Mouse (Mus musculus) urinary bladder, postnatal 25 days (tissue): Measurements from ENCODE around the gene Dyrk1b.
"Not testable (repeated sequence)": the region's sequence is repeated elsewhere in the genome, so short reads cannot be mapped to it uniquely, and the experiment has no call there.

Source experiments
- DNase-seq: peaks from one replicate; pipeline ENCODE4 v3.0.0; 2022; ENCODE audit warnings: low spot score

The Dyrk1b gene

DNA sequence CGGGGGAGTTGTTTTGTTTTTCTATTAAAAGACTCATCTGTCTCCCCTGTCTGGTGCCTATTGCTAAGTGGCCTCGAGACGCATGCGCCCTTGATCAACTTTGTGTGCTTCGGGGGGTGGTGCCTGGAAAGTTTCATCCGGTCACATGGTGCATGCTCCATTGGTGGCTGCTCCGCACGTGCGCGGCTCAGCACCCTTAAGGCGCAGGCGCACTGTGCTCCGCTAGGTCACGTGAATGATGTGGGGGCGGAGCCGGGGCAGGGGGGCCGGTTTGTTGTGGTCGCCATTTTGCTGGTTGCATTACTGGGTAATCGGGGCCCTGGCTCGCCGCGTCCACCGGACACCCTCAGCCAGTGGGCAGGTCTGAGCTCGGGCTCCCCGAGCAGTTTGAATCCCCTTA lies at the start of gene Dyrk1b:
Dyrk1b (plus strand) TSS at position 242 of the 400 bp plus-strand sequence.
- DNase-seq: peak; percentile 97

DNA sequence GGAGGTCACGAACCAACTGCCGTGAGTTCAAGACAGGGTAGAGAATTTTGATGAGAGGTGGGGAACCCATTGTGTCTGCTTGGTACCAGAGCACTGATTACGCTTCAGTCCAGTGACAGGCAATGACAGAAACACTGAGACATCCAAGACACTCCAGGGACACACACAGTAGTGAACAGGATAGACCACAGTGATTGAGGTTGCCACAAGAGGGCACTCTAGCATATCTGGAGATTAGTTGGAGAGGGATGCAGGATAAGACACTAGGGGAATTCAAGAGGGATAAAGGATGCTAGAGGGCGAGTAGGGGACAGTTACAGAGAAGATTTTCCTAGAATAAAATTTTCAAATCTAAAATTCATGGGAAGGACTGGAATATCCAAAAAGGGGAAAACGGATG lies 41.7 kb upstream of the Dyrk1b start:
- DNase-seq: peak; percentile 33

DNA sequence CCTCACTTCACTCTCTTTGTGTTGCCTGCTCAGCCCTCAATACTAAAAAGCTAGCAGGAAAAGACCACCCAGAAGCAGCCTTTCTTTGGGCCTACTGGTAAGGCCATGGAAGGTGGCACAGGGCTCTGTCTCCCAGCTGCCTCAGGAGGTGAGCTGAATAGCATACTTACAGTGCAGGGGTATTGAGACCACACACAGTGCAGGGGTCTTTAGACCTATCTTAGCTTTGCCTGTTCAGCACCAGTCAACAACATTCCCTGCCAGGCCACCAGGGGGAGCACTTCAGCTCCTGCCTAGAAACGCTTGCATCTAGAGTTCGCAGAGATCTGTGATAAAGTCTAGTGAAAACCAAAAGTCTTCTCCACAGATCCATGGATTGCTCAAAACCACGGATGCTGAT lies 31.0 kb upstream of the Dyrk1b start:
- DNase-seq: peak; percentile 75

DNA sequence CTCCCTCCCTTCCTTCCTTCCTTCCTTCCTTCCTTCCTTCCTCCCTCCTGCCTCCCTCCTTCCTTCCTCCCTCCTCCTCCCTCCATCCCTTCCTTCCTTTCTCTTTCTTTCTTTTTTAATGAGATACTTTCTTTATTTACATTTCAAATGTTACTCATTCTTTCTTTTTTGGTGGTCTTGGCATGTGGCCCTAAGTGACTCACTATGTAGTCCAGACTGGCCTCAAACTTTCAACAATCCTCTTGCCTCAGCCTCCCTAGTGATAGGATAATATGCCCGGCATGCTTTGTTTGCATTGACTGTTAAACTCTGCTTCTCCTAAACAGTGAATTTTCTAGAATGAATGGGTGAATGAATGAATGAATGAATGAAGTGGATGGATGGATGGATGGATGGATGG lies 29.4 kb upstream of the Dyrk1b start:
- DNase-seq: no peak

DNA sequence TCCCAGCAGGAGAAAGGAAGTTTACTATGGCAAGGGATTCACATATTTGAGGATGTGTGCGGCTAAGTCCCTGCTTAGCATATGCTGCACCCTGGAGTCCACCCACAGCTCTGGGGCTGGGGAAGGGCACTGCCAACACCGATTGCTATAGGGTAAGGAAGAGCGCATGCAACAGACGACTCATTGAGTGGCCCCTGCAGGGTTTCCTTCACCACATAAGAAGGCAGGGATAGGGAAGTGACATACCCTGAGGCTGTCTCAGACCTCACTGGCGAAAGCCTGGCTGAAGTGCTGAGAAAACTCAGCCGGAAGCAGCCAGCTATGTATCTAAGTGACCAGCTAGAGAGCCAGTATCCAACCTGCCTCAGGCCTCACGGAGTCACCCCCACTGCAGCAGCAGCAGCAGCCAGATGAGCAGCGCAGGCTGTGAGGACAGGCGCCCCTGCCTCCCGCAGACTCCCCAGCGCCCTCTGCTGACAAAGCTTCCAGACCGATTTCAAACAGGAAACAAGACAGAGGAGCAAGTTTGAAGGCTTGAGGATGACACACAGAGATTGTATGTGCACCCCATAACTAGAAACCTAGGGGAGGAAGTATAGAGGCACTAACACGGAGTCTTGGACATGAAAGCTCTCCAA lies 27.6 kb upstream of the Dyrk1b start:
- DNase-seq: peak; percentile 21

DNA sequence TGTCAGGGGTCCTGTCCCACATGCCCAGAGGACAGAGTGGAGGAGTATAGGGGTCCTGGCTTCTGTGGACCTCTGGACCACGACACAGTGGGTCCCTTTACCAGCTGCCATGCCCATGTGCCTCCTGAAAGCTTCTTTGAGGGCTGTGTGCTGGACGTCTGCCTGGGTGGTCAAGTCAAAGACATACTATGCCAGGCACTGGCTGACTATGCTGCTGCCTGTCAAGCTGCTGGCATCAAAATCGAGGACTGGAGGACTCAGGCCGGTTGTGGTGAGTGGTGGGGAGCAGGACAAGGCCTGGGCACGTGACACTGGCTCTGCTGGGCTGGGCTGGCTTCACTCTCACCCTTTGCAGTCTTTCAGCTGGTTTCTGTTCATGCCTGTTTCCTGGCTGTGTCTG lies 25.7 kb upstream of the Dyrk1b start:
- not testable (repeated sequence) for DNase-seq

DNA sequence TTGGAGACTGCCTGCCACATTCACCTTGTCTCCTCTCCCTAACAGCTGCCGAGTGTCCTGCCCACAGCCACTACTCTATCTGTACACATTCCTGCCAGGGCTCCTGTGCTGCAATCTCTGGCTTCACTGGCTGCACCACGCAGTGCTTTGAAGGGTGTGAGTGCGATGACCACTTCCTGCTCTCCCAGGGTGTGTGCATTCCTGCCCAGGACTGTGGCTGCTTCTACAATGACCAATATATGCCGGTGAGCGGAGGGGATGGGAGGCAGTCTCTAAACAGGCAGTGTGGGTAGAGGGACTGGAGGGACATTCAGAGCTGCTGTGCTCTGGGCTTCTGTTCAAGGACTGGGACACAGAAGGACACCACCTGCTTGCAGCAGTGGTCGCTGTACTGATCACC lies 20.0 kb upstream of the Dyrk1b start:
- DNase-seq: no peak

DNA sequence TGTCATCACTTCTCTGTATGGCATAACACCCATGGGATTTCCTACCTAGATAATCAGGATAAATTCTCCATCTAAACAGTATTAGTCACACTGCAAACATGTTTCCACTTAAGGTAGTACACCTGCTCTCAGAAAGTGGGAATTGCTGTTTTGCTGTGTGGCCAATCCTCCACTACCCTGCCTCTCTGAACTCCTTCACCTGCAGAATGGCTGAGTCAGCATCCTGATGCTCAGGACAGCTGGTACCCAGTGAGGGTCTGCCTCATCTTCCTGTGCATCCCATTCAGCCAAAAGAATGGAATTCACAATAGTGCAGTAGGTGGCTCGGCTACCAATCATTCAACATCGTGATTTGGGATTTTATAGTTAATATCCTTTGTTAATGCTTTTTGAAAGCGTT lies 19.4 kb upstream of the Dyrk1b start:
- no peak for DNase-seq

DNA sequence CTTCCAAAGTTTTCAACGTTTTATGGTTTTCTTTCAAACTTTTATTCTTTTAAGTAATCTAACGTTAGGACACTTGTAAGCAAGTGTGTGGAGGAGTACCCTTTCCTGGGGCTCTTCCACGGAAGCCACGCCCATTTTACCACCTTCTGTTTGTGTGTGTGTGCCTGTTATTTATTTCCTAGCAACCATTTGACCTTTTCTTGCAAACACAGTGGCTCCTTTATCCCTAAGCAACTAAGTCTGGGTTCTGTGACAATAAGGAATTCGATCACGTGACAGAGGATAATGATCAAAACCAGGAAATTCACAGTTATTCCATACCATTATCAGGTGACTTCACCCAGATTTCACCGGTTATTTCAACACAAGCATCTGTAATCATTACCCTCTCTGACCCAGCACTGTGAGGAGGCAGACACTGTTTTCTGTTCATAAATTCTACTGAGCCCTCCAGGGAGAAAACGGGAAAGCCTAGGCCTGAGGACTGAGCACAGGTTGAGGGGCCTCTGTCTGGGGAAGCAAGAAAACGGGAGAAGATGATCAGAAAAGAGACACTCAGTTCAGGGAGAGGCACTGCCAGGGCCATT lies 18.0 kb upstream of the Dyrk1b start:
- no peak for DNase-seq

DNA sequence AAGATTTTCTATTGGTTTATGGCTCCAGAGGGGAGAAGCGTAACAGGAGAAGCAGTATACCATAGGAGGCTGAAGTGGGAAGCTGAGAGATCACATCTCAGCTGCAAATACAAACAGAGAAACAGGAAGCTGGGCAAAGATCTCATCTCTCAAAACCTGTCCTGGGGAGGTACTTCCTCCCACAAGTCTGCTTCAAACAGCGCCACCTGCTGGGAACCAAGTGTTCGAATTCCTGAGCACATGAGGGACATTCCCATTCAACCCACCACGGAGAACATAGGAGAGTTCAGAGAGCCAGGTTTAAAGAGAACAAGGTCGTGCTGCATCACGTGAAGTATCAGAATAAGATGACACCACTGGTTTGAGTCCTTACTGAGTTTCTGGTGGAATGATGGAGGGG lies 13.9 kb upstream of the Dyrk1b start:
- DNase-seq: no peak

DNA sequence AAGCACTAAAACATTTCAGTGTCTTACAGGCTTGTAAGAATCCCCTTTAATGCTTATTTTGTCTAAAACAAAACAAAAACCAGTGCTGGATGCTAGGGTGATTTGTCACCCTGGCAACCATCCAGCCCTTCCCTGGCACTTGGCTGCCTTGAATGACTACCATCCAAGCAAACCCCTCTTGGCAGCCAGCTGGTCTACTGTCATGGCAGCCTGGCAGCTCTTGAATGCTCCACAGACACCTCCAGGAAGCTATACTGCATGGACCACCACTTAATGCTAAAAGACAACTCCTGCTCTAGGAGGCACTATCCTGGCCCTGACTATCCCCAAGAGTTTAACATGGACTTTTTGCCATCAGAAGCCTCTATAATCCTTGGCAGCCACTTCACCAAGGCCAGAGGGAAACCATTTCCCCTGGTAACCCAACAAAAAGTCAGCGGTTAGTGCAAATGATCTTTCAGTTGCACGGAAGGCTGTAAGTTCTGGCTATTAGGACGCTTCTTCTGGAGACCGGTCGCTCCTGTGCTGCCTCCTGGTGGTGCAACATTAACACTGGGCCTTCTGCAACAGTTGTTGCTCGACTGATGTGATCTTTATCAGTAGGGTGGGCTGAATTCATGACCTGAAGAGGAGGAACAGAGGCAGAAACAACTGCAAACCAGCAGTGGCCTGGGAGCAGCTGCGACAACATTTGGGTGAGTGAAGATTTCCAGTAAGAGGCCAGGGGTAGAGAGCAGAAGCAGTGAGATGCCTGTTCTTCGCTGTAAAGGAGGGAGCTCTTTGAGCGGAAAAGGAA lies 10.8 kb upstream of the Dyrk1b start:
- DNase-seq: peak; percentile 65

DNA sequence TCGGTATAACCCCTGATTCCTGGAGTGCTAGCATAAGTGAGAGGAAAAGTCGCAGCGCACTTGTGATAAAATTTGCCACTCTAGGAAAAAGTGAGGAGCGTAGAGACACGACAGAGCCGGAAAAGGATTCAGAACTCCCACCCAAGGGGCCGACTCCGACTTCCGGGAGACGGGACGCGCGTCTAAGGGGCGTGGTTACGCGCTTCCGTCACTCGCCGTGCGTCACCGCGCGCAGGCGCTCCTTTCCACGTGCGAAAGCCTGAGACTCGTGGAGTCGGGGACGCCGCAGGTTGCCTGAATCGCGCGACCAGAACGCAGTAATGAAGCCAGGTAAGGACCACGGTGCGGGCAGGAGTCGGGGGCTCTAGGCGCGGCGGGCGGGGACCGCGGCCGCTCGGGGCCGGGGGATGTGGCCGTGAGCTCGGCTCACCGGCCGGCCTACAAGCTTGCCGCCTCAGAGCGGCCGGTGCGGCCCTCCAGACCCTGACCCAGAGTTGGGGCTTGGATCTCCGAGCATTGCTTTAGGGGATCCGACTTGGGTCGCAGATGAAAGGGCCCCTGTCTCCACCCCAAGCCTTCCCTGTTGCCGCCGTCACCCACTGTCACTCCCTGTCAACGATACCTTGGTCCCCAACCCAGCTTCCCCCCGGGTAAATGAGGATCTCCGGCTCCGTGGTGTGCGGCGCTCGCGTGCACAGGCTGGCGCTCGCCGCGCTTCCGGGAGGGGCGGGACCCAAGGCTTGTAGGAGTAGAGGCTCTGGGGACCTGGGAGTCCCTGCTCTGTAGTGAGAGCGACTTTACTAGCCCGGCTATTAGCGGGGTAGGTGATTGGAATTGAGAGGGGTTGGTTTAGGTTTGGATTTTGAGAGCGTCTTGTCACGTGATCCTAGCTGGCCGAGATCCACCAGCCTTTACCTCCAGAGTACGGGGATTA lies 9.5 kb upstream of the Dyrk1b start, which contains the start of gene Fbl:
Fbl (plus strand) TSS at position 222 of the 934 bp plus-strand sequence.
- DNase-seq: peak; percentile 86

DNA sequence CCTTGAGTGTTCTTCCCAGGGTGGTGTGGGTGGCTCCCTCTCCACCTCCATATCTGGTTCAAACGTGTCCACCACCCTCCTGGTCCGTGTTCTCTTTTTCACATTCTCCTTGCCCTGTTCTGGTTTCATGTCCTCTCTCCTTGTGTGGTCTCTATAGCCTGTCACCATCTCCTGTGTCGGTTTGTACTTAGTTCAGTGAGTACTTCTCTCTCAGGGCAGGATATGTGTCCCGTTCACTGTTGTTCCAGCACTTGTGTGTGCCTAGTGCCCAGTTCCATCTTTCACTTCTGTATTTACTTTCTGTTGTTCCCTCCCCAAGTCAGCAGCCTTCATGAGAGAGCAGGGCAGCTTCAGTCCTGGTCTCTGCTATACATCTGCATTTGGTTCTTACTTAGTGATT lies 3.9 kb upstream of the Dyrk1b start:
- DNase-seq: no peak

DNA sequence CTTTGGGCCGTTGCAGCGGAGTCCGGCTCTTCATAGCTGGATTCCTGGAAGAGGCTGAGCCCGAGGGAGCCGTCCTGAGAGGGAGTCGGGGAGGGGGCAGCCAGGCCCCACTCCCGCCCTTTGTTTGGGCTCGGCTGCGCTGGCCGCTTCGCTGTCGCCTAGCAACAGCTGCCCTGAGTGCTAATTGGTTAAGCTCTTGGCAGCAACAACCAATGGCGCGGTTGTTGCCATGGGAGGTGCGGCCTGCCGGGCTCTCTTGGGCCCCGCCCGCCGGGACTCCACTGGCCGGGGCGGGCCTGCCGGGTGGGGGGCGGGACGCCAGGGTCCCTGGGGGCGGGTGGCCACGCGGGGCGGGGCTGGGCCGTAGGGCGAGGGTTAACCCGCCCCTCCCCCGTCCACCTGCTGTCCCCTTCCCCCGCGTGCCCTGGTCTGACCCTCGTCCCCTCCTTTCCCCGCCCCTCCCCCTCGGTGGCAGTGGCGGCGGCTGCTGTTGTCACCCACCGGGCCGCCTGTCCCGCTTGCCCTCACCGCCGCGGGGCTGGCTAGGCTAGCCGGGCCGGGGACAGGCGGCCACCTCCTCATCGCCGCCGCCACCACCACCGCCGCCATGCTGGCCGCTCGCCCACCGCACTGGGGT lies 590 bp downstream of the Dyrk1b start:
- DNase-seq: peak; percentile 87

DNA sequence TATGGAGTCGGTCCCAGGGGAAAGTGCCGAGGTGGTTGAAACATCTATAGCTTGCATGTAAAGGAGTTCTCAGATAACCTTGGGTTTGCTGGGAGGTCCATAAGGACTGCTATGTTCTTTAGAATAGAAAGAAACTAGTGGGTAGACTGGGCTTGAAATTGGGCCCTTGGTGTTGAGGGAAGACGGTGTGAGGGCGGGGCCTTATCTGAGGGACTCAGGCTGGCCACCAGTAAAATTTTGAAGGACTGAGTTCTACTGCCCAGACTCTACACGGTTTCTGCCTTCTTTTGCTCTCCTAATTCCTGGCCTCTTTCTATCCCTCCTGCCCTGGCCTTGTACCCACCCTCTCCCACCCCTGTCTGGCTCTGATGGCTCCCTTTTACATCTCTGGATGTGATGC lies 1.6 kb downstream of the Dyrk1b start:
- DNase-seq: no peak

DNA sequence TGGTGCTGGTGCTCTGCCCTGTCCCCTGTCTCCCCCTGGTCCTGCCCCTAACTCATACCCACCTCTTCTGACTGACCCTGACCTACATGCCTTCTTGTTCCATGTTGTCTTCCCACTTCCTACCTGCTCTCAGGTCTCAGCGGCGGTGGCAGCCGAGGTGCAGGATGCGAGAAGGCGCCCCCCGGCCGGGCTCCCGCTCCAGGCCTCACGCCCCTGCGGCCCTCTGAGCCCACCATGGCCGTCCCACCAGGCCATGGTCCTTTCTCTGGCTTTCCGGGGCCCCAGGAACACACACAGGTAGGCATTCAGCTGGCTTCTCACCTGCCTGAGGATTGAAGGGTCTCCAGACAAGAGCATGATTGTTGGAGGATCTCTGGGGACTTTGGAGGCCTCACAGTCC lies 2.1 kb downstream of the Dyrk1b start:
- no peak for DNase-seq

DNA sequence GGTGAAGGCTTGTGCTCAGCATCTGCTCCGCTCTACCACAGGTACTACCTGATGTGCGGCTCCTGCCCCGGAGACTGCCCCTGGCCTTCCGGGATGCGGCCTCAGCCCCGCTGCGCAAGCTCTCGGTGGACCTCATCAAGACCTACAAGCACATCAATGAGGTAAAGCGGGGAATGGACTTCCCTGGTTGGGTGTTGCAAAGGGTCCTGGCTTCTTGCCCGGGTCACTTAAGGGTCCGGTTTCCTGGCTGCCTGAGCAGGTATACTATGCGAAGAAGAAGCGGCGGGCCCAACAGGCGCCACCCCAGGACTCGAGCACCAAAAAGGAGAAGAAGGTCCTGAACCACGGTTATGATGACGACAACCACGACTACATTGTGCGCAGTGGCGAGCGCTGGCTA lies 3.1 kb downstream of the Dyrk1b start:
- DNase-seq: no peak

DNA sequence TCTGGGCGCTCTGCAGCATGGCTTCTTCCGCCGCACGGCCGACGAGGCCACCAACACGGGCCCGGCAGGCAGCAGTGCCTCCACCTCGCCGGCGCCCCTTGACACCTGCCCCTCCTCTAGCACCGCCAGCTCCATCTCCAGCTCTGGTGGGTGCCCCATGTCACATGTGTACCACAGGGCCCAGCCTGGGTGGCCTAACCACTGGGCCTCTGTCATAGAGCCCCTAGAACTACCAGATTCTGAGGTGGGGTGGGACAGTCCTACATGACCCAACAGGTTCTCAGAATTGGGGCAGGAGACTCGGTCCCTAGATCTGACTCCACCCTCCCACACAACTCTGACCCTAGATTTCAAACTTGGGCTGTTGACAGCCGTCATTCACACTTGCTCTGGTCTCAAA lies 6.6 kb downstream of the Dyrk1b start:
- no peak for DNase-seq

DNA sequence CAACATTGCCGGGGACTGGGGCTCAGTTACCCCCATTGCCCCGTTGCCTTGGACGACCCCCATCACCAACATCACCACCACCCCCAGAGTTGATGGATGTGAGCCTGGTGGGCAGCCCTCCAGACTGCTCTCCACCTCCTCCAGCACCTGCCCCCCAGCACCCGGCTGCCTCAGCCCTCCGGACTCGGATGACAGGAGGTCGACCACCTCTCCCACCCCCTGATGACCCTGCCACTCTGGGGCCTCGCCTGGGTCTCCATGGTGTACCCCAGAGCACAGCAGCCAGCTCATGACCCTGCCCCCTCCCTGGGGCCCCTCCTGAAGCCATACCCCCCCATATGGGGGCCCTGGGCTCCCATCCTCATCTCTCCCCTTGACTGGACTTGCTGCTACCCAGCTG lies 7.4 kb downstream of the Dyrk1b start:
- DNase-seq: no peak

DNA sequence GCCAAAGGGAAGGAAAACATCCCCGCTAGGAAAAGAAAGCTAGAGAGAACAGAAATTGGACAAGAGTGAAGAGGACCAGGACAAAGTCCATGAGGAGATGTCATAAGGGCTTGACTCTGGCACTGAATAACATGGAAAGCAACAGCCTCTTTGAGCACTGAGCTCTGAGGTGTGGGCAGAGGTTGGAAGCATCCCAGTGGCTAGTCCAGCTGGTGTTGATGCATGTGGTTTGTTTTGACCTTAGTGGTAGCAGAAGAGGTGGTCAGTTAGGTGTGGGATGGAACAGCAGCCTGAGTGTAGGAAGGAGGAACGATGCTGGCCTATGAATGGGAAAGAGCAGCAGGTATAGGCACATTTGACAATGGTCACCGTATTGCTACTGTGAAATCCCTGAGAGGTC lies 12.2 kb downstream of the Dyrk1b start:
- DNase-seq: no peak

DNA sequence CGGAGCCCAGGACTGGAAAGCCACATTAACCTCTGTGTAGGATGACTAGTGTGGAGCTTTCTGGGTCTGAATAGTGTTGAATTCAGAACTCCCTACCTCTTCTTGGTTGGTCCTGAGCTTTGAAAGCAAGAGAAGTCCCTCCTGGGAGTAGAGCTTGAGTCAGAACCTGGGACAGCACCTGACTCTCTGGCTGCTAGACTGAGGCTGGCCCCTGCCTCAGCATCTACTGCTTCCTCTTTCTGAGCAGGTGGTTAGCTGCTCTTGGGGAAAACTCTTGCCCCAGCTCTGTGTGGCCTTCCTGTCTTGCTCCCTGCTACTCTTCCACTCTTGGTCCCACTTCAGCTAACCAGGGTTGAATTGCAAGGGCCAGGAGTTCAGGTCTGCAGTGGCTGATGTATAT lies 12.6 kb downstream of the Dyrk1b start:
- DNase-seq: no peak
